8 mouse cellular contexts compared by ENCODE assay signal in genomic region chr14:46881581-46882430, GRCm38 (mm10). TPM values are rescaled to one million over a fixed set of nuclear protein-coding genes. Genes with fewer than 3 reads are reported as not detected.
A peak's percentile ranks its signal among the peaks of the same experiment; 100 is the strongest.
DNase-seq lines count a peak whose midpoint lies in the region; ATAC-seq and TF ChIP-seq lines count a peak whose summit lies in the region.

No protein-coding gene starts in this region.

- H3K36me3 ChIP-seq in ES-Bruce4 (ENCODE audit: control insufficient read depth, insufficient read depth, low read length, poor library complexity, severe bottlenecking), result no peaks in the 10 kb centered on the region
- no peaks in the 10 kb centered on the region for H3K36me3 ChIP-seq in midbrain, embryonic 10.5 days

- no peak for TF ChIP-seq POLR2A in ES-Bruce4 (IDR thresholded peaks at IDR 0.05; ENCODE audit: insufficient read depth, low read length)

- H3K4me1 ChIP-seq in ES-Bruce4 (ENCODE audit: control insufficient read depth, insufficient read depth, low read length), result no peaks in the 10 kb centered on the region
- peaks cover 53% of the 10 kb centered on the region for H3K4me1 ChIP-seq in midbrain, embryonic 10.5 days

- H3K9ac ChIP-seq in ES-Bruce4 (ENCODE audit: low read depth, poor library complexity, severe bottlenecking), result peak overlapping the region; percentile 62

- no peak overlapping the region for H3K27ac ChIP-seq in ES-Bruce4 (ENCODE audit: insufficient read depth, low read length)
- H3K27ac ChIP-seq in midbrain, embryonic 10.5 days (replicated peaks), result peak overlapping the region; percentile 91

- H3K4me3 ChIP-seq in ES-Bruce4 (ENCODE audit: low read depth, low read length), result peak overlapping the region; percentile 56
- H3K4me3 ChIP-seq in midbrain, embryonic 10.5 days, result peak overlapping the region; percentile 77

- TF ChIP-seq CTCF in ES-Bruce4 (IDR thresholded peaks at IDR 0.05; ENCODE audit: low read depth, low read length), result no peak

- no peaks in the 10 kb centered on the region for H3K9me3 ChIP-seq in ES-Bruce4 (replicated peaks; ENCODE audit: control insufficient read depth, insufficient read depth, low read length, poor library complexity, severe bottlenecking)
- no peaks in the 10 kb centered on the region for H3K9me3 ChIP-seq in midbrain, embryonic 10.5 days (replicated peaks)

- peak; percentile 39 to 65 for DNase-seq in adrenal gland, adult 18-20 months (ENCODE audit: low spot score in 2 of 2)
- DNase-seq in adrenal gland, postnatal 14 days, result no peak
- peak; percentile 70 for DNase-seq in embryo, embryonic 10 days (ENCODE audit: low spot score)
- peak; percentile 49 for DNase-seq in kidney, adult 9 months
- DNase-seq in midbrain, embryonic 10.5 days (ENCODE audit: low spot score), result no peak
- peak; percentile 70 for DNase-seq in testis, postnatal 10 days (ENCODE audit: low spot score)

- 0 out of 2 replicates have a peak, but pooled peaks have one; percentile 3 for ATAC-seq in granulocyte monocyte progenitor cell, adult 5-6 weeks (replicated peaks; ENCODE audit: poor library complexity, severe bottlenecking)

- peaks cover 8% of the 10 kb centered on the region for H3K27me3 ChIP-seq in ES-Bruce4 (ENCODE audit: control insufficient read depth, insufficient read depth, low read length, poor library complexity, severe bottlenecking)
- H3K27me3 ChIP-seq in midbrain, embryonic 10.5 days (ENCODE audit: low read depth, poor library complexity, severe bottlenecking), result peaks cover 19% of the 10 kb centered on the region

- WGBS in midbrain, embryonic 10.5 days, result 4% methylated on average over 40 of the region's 40 CpGs

- TF ChIP-seq EP300 in ES-Bruce4 (IDR thresholded peaks at IDR 0.05; ENCODE audit: insufficient read depth, low read depth, low read length), result no peak

RNA-seq across cellular contexts. Expression of gene Samd4, which starts 0.8 kb away (rescaled TPM):
- total RNA-seq in adrenal gland, adult 18-20 months (2021), result 10 to 100 TPM; 18.5 to 22.4 TPM
- 17.9 and 19.7 TPM in 2 replicates for total RNA-seq in adrenal gland, postnatal 14 days (2021)
- polyA plus RNA-seq in ES-Bruce4 (2011; ENCODE audit: insufficient read depth, insufficient read length, low read depth, missing spikeins), result 17.6 and 20.9 TPM in 2 replicates
- not detected in 2 replicates for total RNA-seq in granulocyte monocyte progenitor cell, adult 5-6 weeks (2014; fragmentation: Nextera tagmentation)
- total RNA-seq in granulocyte monocyte progenitor cell, adult 5-6 weeks (2017), result not detected in 2 replicates
- polyA plus RNA-seq in midbrain, embryonic 10.5 days (2016; fragmentation: Nextera tagmentation; extraction: Ambion mirVana), result 3.3 and 3.8 TPM in 2 replicates

RNA-seq across cellular contexts. Expression of gene Cgrrf1, which starts 49.9 kb away (rescaled TPM):
- total RNA-seq in adrenal gland, adult 18-20 months (2021), result 10 to 100 TPM; 48.2 to 50.9 TPM
- 40.7 and 45.7 TPM in 2 replicates for total RNA-seq in adrenal gland, postnatal 14 days (2021)
- 12.4 and 15.2 TPM in 2 replicates for polyA plus RNA-seq in ES-Bruce4 (2011; ENCODE audit: insufficient read depth, insufficient read length, low read depth, missing spikeins)
- total RNA-seq in granulocyte monocyte progenitor cell, adult 5-6 weeks (2014; fragmentation: Nextera tagmentation), result 21.5 and 28.4 TPM in 2 replicates
- 21.2 and 22.3 TPM in 2 replicates for total RNA-seq in granulocyte monocyte progenitor cell, adult 5-6 weeks (2017)
- polyA plus RNA-seq in midbrain, embryonic 10.5 days (2016; fragmentation: Nextera tagmentation; extraction: Ambion mirVana), result 36.4 and 37.6 TPM in 2 replicates

RNA-seq across cellular contexts. Expression of gene Gmfb, which starts 59.8 kb away (rescaled TPM):
- 100 to 1,000 TPM; 110 to 117 TPM for total RNA-seq in adrenal gland, adult 18-20 months (2021)
- total RNA-seq in adrenal gland, postnatal 14 days (2021), result 80.9 and 91.3 TPM in 2 replicates
- 105 and 114 TPM in 2 replicates for polyA plus RNA-seq in ES-Bruce4 (2011; ENCODE audit: insufficient read depth, insufficient read length, low read depth, missing spikeins)
- 56.9 and 63.9 TPM in 2 replicates for total RNA-seq in granulocyte monocyte progenitor cell, adult 5-6 weeks (2014; fragmentation: Nextera tagmentation)
- 77.5 and 113 TPM in 2 replicates for total RNA-seq in granulocyte monocyte progenitor cell, adult 5-6 weeks (2017)
- polyA plus RNA-seq in midbrain, embryonic 10.5 days (2016; fragmentation: Nextera tagmentation; extraction: Ambion mirVana), result 97.0 and 101 TPM in 2 replicates

Comparison
In these comparisons a context has a peak if more than half of its experiments do, and no peak if none do; other contexts are left out.
1. DNase-seq: peak in adrenal gland, adult 18-20 months (2 of 2), embryo, embryonic 10 days (single experiment), kidney, adult 9 months (single experiment) and testis, postnatal 10 days (single experiment); none in adrenal gland, postnatal 14 days (single experiment) and midbrain, embryonic 10.5 days (single experiment).
2. RNA of gene Samd4, which starts 0.8 kb away (total RNA-seq): 18.5 to 22.4 TPM in adrenal gland, adult 18-20 months and 17.9 to 19.7 TPM in adrenal gland, postnatal 14 days; not detected in granulocyte monocyte progenitor cell, adult 5-6 weeks; every median in the first group is over 10 times any median in the second.